Mouse (Mus musculus) induced T-regulatory cell, adult 2 months (primary cell): ENCODE data around the gene Stk25.
A peak's percentile ranks its signal among the peaks of the same experiment; 100 is the strongest.

Experiments
- DNase-seq: peaks from one replicate; pipeline ENCODE4 v3.0.0-alpha.2; 2012; ENCODE audit warnings: low read depth

Gene Stk25

DNA sequence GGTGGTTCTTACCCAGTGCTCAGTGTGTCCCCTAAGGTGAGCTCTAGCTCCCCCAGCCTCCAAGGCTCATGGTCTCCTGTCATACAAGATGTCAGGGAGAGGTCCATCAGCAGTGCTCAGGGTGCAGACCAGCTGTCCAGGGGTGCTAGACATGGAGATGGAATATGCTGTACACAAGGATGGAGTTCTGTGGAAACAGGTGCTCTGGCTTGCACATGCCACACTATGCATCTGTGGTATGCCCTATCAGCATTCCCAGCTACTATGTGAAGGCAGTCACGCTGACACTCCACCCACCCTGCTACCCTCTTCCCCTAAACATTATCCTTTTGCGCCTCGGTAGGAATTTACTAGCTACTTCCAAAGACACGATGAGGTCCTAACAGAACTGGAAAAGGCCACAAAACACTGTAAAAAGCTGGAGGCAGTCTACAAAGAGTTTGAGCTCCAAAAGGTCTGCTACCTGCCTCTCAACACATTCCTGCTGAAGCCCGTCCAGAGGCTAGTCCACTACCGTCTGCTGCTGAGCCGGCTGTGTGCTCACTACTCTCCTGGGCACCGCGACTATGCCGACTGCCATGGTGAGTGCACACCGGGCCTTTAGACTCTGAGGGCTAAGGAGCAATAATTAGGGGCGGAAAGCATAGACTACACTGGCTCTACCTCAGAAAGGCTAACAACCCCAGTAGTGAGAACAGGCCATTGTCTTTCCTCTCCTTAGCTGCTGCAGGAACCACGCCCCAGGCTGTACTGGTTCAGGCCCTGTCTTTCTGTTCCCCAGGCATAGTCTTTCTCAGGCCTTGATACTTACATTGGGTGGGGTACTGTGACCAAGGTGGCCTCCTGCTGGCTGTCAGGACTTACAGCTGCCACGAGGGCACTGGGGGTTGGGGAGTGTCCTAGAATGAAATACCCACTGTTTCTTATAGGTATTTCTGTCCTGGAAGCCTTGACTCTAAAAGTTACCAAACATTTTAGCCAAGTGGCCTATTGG, 51.1 kb downstream of the Stk25 start:
- no peak for DNase-seq

DNA sequence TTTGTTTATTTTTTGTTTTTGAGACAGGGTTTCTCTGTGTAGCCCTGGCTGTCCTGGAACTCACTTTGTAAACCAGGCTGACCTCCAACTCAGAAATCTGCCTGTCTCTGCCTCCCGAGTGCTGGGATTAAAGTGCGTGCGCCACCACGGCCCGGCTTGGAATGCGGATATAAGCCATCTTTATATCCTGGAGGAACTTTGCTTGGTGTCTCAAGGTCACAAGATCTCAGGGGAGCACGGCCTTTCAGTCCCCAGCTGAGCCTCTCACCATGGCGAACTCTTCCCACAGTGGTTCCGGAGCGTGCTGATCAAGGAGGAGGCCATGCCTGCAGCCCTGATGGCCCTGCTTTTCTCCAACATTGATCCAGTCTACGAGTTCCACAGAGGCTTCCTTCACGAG, 54.5 kb downstream of the Stk25 start:
- no peak for DNase-seq

DNA sequence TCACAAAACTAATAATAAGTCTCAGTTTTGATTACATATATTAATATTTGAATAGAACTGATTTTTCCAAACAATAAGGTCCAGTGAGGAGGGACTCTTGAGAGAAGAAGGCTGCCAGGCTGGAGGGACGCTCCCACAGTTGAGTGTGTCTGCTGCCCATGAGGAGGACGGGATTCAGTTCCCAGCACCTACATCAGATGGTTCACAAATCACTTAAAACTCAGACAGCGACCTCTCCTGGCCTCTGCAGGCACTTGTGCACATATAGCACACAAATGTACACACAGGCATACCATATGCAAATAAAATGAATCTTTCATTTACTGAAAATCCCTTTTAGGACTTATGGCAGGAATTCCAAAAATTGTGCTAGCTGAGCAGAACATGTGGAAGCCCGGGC, 55.5 kb downstream of the Stk25 start:
- no peak for DNase-seq

DNA sequence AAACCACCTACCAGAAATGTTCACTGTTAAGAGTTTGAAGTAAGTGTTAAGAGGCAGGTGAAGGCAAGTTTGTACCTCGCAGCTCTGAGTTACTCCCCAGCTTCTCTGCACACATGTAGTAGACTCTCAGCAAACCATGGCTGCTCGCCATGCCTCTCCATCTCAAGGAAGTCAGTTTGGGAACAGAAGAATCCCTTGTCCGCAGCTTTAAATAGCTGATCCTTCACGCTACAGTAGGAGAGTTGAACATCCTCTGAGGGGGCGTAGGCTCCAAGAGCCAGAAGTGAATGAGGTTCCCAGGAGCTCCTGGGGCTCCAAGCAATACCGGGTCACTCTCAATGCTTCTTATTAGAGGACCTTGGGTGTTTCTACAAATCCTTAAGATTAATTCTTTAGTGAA, 62.5 kb downstream of the Stk25 start:
- no peak for DNase-seq

DNA sequence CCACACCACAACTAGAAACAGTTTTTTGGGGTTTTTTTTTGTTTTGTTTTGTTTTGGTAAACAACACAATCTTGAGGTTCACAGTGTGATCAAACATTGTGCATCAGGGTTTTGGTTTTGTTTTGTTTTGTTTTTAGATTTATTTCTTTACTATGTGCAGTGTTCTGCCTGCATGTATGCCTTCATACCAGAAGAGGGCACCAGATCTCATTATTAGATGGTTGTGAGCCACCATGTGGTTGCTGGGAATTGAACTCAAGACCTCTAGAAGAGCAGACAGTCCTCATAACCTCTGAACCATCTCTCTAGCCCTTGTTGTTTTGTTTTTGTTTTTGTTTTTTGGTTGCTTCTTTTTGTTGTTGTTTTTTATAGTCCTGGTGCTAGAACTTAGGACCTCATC, 64.5 kb downstream of the Stk25 start:
- peak; percentile 3 for DNase-seq

DNA sequence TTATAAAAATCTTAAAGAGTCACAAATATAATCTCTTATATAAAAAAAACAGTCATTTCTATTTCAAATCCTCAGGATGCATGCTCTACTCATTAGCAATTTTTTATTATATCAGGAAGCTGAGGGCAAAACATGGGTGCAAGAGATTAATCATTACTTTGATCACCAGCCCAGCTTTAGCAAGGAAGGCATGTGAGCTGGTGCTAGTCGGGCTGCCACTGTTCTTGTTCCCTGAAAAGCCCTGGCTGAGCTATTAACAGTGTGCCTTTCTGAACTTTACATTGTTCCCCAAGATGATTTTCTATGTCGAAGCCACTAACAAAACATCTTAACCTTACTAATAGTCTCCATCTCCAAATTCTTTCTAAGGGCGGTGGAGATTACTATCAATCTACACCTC, 70.1 kb downstream of the Stk25 start:
- DNase-seq, result no peak

DNA sequence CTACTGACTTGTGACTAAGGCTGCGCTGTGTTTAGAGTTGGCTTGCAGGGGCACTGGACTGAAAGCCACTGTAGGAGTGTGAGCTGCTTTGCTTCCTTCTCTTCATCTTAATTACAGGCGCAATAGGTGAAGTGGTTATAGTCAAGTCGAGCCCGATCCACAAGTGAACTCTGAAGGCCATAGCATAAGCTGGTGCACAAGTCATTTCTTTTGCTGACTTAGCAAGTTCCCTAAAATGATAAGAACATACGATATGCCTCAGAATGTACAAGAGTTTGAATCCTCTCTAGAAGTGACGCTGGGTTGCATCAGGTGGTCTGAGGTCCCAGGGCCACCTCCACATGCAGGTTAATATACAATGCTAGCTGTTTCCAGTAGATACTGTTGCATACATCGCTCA, 76.9 kb downstream of the Stk25 start:
- no peak for DNase-seq

DNA sequence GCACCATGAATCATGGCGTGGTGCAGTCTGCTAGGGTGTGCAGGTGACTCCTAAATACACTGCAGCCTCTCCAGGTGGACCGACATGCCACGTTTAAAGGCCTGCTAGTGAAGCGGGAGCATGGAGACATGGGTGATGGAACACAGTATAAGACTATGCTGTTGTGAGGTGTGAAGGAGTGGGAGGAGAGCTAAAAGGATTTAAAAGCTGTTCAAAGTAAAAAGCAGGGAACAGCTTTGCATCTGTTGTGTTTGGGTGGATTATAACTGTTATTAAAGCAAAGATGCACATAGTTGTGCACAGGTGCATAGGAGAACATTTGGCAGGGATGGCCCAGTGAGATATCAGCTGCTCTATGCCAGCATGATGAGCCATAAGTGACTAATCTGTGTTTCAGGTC, 80.6 kb downstream of the Stk25 start:
- no peak for DNase-seq

DNA sequence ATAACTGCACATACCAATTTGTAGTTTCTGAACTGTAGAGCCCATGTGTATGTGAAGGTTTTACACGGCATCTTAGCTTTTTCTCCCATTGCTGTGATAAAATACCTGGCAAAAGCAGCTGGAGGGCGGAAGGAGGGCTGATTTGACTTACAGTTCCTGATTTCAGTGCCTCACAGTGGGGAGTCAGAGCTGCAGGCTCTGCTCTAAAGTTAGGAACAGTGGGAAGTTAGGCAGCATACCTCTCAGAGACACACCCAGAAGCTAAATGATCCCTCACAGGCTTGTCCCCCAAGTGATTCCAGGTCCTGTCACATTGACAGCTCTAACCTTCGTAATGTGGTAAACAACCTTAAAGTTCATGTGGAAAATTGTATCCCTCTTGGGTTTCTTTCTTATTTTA, 81.4 kb downstream of the Stk25 start:
- no peak for DNase-seq
